Mouse (Mus musculus): ENCODE results near the gene Aebp1. TPM values are rescaled to one million over a fixed set of nuclear protein-coding genes. Genes with fewer than 3 reads are reported as not detected.

Gene Aebp1
- total and polyA plus RNA-seq, 2 experiments from 2014 or later: 14.9 to 19.8 TPM

DNA sequence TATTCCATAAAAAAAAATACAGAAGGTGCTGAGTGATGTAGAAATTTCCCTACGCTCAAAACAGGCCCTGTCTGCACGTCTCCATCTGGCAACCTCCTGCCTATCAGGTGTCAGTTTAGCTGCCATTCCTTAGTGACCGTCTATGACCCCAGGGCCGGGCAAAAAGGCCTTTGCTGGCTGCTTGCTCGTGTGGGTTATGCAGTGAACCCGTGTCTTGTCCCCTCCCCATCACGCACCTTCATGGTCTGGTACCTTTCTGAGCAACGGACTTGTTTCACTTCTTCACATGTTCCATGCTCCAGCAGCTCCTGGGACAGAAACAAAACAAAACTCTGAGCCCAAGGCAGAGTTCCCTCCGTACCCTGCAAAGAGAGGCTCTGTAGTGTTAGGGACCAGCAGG lies 27.2 kb upstream of the Aebp1 start:
- Histone ChIP-seq H3K27ac (ENCODE audit: low read depth, low read length) (no peak overlapping the region), H3K9me3 (ENCODE audit: low read length) (no peaks in the 10 kb centered on the region), H3K4me2 (ENCODE audit: low read depth) (no peak overlapping the region), H3K27me3 (ENCODE audit: insufficient read depth, low read length) (no peaks in the 10 kb centered on the region), H3K36me3 (ENCODE audit: insufficient read depth) (peaks cover 31% of the 10 kb centered on the region), H3K4me3 (ENCODE audit: low read depth, low read length) (no peak overlapping the region), H3K4me1 (ENCODE audit: insufficient read depth) (no peaks in the 10 kb centered on the region), H3K9ac (no peak overlapping the region)
- ATAC-seq (no peak), DNase-seq (no peak)
- no peak for TF ChIP-seq CTCF (IDR thresholded peaks at IDR 0.05; ENCODE audit: low read depth)
- WGBS: 90% methylated on average over 9 of the region's 9 CpGs

DNA sequence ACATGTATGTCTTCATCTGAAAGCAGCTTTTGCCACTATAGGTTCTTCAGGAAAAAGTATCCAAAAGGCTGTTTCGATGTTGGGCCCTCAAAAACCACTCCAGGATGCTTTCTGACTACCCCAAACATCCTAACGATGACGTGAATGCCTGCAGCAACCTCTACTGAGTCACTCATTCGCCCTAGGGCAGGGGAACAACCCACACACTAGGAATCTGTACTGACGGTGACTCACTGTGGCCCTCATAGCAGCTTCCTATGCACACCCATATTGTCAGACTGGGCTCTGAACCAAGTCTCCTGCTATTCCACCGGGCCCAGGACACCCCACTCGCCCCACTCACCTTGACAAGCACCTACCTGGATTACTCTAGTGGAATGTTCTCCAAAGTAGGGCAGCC lies 26.7 kb upstream of the Aebp1 start:
- H3K4me1 ChIP-seq (ENCODE audit: insufficient read depth): no peaks in the 10 kb centered on the region
- WGBS: 88% methylated on average over 7 of the region's 7 CpGs
- no peak overlapping the region for H3K4me3 ChIP-seq (ENCODE audit: low read depth, low read length)
- ATAC-seq (no peak), DNase-seq (no peak)
- no peak overlapping the region for H3K9ac ChIP-seq
- no peak for TF ChIP-seq CTCF (IDR thresholded peaks at IDR 0.05; ENCODE audit: low read depth)
- no peaks in the 10 kb centered on the region for H3K27me3 ChIP-seq (ENCODE audit: insufficient read depth, low read length)
- H3K27ac ChIP-seq (ENCODE audit: low read depth, low read length): no peak overlapping the region
- no peaks in the 10 kb centered on the region for H3K9me3 ChIP-seq (ENCODE audit: low read length)
- no peak overlapping the region for H3K4me2 ChIP-seq (ENCODE audit: low read depth)
- peaks cover 26% of the 10 kb centered on the region; the same call in 1 of the 2 replicates for H3K36me3 ChIP-seq (ENCODE audit: insufficient read depth)

DNA sequence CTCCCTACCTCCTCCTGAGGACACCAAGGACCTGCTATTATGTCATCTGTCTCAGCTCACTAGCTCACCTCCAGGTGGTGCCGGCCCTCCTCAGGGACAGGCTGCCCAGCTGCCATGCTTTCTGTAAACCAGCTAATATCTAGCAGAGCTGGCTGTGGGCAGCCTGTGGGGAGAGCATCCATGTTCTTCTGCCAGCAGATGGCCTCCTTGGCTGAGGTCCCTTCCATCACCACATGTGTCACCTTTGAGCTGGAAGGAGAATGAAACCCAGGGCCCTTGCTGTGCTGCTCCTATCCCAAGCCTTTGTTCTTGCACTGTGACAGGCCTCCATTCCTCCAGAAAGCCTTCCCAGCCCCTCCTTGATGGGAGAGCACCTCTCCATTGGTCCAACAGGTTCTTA lies 25.6 kb upstream of the Aebp1 start:
- no peak overlapping the region for H3K27ac ChIP-seq (ENCODE audit: low read depth, low read length)
- DNase-seq (no peak), ATAC-seq (no peak)
- TF ChIP-seq CTCF (IDR thresholded peaks at IDR 0.05; ENCODE audit: low read depth): peak; percentile 49
- H3K27me3 ChIP-seq (ENCODE audit: insufficient read depth, low read length): no peaks in the 10 kb centered on the region
- 47% methylated on average over 1 of the region's 1 CpGs for WGBS
- no peak overlapping the region for H3K4me2 ChIP-seq (ENCODE audit: low read depth)
- no peaks in the 10 kb centered on the region for H3K4me1 ChIP-seq (ENCODE audit: insufficient read depth)
- no peak overlapping the region for H3K4me3 ChIP-seq (ENCODE audit: low read depth, low read length)
- no peaks in the 10 kb centered on the region for H3K9me3 ChIP-seq (ENCODE audit: low read length)
- no peak overlapping the region for H3K9ac ChIP-seq
- H3K36me3 ChIP-seq (ENCODE audit: insufficient read depth): peaks cover 22% of the 10 kb centered on the region; the same call in 1 of the 2 replicates

DNA sequence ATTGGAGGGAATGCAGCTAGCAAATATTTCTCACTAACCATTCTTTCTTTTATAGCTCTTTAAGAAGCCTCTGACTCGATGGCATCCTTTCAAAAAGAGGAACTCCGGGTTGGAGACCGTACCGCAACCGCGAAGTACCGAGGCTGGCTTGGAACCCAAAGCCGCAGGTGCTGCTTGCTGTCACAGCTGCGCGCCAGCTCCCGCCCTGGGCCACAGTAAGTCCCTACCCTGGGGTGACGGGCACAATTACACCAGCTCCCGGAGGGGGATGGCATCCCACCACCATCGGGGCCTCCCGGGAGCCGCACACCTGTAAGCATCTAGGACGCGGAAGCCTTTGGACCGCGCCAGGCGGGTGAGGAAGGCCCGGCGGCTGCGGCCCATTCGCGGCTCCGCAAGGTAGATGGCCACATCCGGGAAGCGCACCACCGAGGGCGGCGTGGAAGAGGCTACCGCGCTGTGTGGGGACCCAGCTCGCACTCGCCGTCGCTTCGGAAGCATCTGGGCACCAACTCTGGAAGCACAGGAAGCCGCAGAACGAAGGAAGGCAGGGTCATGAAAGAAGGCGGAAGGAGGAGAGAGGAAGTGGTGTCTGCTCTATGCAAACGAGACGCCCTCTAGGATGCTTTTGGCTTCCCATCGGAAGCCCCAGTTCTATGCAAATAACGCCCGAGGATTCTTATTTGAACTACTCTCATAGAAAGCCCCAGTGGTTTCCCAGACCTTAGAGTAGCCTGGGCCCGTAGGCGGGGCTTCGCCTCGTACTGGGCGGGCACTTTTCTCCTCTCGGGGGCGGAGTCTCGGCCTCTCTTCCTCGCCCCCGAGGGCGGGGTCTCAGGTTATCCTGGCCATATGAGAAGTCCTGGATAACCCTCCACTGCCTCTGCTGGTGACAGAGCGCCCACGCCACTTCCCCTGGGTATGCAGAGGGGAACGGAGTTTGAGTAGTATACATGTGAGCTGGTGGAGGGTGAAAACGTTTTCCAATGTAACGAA lies 24.2 kb upstream of the Aebp1 start, which contains the start of gene Polm:
Gene Polm (minus strand): TSS at position 766 of the 996 bp plus-strand sequence.
- DNase-seq (peak; percentile 94), ATAC-seq (peak; percentile 98)
- Histone ChIP-seq H3K36me3 (ENCODE audit: insufficient read depth) (peaks cover 13% of the 10 kb centered on the region; the same call in 1 of the 2 replicates), H3K4me3 (ENCODE audit: low read depth, low read length) (peak within 1 kb of the TSS; percentile 70), H3K4me1 (ENCODE audit: insufficient read depth) (no peaks in the 10 kb centered on the region), H3K9me3 (ENCODE audit: low read length) (no peaks in the 10 kb centered on the region), H3K27me3 (ENCODE audit: insufficient read depth, low read length) (no peaks in the 10 kb centered on the region), H3K9ac (peak within 1 kb of the TSS; percentile 77), H3K4me2 (ENCODE audit: low read depth) (peak within 1 kb of the TSS; percentile 90), H3K27ac (ENCODE audit: low read depth, low read length) (peak within 1 kb of the TSS; percentile 84)
- WGBS: under 1% methylated on average over 62 of the region's 63 CpGs
- TF ChIP-seq CTCF (IDR thresholded peaks at IDR 0.05; ENCODE audit: low read depth): peak; percentile 79

DNA sequence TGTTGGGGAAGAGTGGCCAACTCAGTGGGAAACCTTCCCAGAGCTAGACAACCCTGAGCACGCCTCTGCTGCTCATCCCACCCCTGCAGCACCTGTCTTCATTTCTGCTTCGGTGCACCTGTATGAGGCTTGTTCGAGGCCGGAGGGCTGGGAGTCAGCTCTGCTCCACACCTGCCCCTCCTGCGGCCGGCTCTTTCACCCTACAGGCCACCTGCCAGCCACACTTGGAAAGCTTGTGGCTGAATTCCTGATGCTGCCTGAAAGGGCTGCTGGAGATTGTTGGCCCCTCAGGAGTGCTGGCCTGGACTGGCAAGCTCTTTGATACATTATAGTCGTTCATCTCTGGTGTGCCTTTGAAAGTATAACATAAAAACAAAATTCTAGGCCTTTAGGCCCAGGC lies 21.4 kb upstream of the Aebp1 start:
- ATAC-seq (no peak), DNase-seq (no peak)
- no peak overlapping the region for H3K9ac ChIP-seq
- no peak overlapping the region for H3K27ac ChIP-seq (ENCODE audit: low read depth, low read length)
- H3K4me2 ChIP-seq (ENCODE audit: low read depth): no peak overlapping the region
- TF ChIP-seq CTCF (IDR thresholded peaks at IDR 0.05; ENCODE audit: low read depth): no peak
- H3K27me3 ChIP-seq (ENCODE audit: insufficient read depth, low read length): no peaks in the 10 kb centered on the region
- H3K36me3 ChIP-seq (ENCODE audit: insufficient read depth): no peaks in the 10 kb centered on the region
- WGBS: 72% methylated on average over 7 of the region's 7 CpGs
- H3K4me3 ChIP-seq (ENCODE audit: low read depth, low read length): no peak overlapping the region
- H3K4me1 ChIP-seq (ENCODE audit: insufficient read depth): no peaks in the 10 kb centered on the region
- no peaks in the 10 kb centered on the region for H3K9me3 ChIP-seq (ENCODE audit: low read length)

DNA sequence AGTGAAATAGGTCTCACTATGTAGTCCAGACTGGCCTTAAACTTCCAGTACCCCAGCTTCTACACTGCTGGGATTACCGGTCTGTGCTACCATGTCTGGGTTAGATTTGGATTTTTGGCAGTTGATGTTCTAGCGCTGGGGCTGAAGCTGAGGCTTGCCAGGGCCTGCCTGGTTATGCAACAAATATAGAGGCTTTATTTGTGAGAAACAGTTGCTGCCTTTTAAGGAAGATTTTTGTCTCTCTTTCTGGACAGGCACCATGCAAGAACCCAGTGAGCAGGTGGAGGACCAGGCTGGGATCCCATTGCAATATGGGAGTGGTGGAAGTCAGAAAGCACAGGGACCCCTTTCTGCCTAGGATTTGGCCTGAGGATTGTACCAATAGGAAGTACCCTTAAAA lies 20.0 kb upstream of the Aebp1 start:
- WGBS: 88% methylated on average over 2 of the region's 2 CpGs
- ATAC-seq (no peak), DNase-seq (no peak)
- H3K9me3 ChIP-seq (ENCODE audit: low read length): no peaks in the 10 kb centered on the region
- H3K27me3 ChIP-seq (ENCODE audit: insufficient read depth, low read length): no peaks in the 10 kb centered on the region
- H3K36me3 ChIP-seq (ENCODE audit: insufficient read depth): no peaks in the 10 kb centered on the region
- H3K4me2 ChIP-seq (ENCODE audit: low read depth): no peak overlapping the region
- H3K4me1 ChIP-seq (ENCODE audit: insufficient read depth): no peaks in the 10 kb centered on the region
- no peak overlapping the region for H3K9ac ChIP-seq
- no peak overlapping the region for H3K4me3 ChIP-seq (ENCODE audit: low read depth, low read length)
- H3K27ac ChIP-seq (ENCODE audit: low read depth, low read length): no peak overlapping the region
- TF ChIP-seq CTCF (IDR thresholded peaks at IDR 0.05; ENCODE audit: low read depth): no peak

DNA sequence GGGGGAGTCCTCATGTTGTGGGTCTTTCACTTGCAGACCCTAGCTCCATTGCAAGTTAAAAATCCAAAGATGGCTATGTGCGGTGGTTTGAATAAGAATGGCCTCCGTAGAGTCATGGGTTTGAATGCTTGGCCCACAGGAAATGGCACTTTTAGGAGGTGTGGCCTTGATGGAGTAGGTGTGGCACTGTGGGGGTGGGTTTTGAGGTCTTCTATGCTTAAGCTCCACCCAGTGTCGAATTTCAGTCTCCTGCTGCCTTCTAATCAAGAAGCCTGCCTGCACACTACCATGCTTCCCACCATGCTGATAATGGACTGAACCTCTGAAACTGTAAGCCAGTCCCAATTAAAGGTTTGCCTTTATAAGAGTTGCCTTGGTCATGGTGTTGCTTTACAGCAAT lies 18.6 kb upstream of the Aebp1 start:
- no peak for ATAC-seq
- Histone ChIP-seq H3K4me2 (ENCODE audit: low read depth) (no peak overlapping the region), H3K9me3 (ENCODE audit: low read length) (no peaks in the 10 kb centered on the region), H3K4me3 (ENCODE audit: low read depth, low read length) (no peak overlapping the region), H3K9ac (no peak overlapping the region), H3K36me3 (ENCODE audit: insufficient read depth) (no peaks in the 10 kb centered on the region), H3K27me3 (ENCODE audit: insufficient read depth, low read length) (no peaks in the 10 kb centered on the region), H3K27ac (ENCODE audit: low read depth, low read length) (no peak overlapping the region), H3K4me1 (ENCODE audit: insufficient read depth) (no peaks in the 10 kb centered on the region)
- no peak for TF ChIP-seq CTCF (IDR thresholded peaks at IDR 0.05; ENCODE audit: low read depth)
- DNase-seq: no peak
- WGBS: 77% methylated on average over 3 of the region's 3 CpGs
